Mouse (Mus musculus) MEL (cell line): ENCODE measurements around the gene Spi1. TPM values are rescaled to one million over a fixed set of nuclear protein-coding genes. Genes with fewer than 3 reads are reported as not detected.

ENCODE experiments used
- DNase-seq: peaks from one replicate; pipeline ENCODE4 v3.0.0; 2011; ENCODE audit warnings: low read depth, low spot score
- H3K27ac ChIP-seq: 2 replicates; pipeline ENCODE4 v1.5.1; 2012; ENCODE audit warnings: low read depth, mild to moderate bottlenecking, control low read depth, low read length, moderate library complexity; ENCODE audit not compliant: control insufficient read depth
- H3K27me3 ChIP-seq, 2 experiments: fragments of 150-350 bp in 1 of 2; sonication (generic) in 1 of 2; 2 replicates each; pipeline ENCODE4 v1.6.1; 2012; ENCODE audit warnings: low read length in 2 of 2, mild to moderate bottlenecking in 2 of 2, improper control_type of control experiment in 1 of 2, moderate library complexity in 1 of 2; ENCODE audit not compliant: insufficient read depth in 2 of 2, control insufficient read depth in 1 of 2
- H3K36me3 ChIP-seq, 2 experiments: 2 replicates each; pipeline ENCODE4 v1.6.1; 2012 to 2014; ENCODE audit warnings: low read length in 2 of 2, improper control_type of control experiment in 1 of 2, inconsistent platforms in 1 of 2, mild to moderate bottlenecking in 1 of 2; ENCODE audit not compliant: insufficient read depth in 2 of 2, control insufficient read depth in 1 of 2
- H3K4me1 ChIP-seq, 2 experiments: fragments of 150-350 bp in 1 of 2; sonication (generic) in 1 of 2; 2 replicates each; pipeline ENCODE4 v1.6.1; 2012; ENCODE audit warnings: low read length in 2 of 2, improper control_type of control experiment in 1 of 2, mild to moderate bottlenecking in 1 of 2; ENCODE audit not compliant: insufficient read depth in 2 of 2, control insufficient read depth in 1 of 2
- H3K4me3 ChIP-seq, 2 experiments: fragments of 150-350 bp in 1 of 2; sonication (generic) in 1 of 2; 2 replicates each; pipeline ENCODE4 v1.5.1; 2012; ENCODE audit warnings: low read depth in 2 of 2, low read length in 2 of 2, mild to moderate bottlenecking in 2 of 2, moderate library complexity in 2 of 2, control low read depth in 1 of 2, improper control_type of control experiment in 1 of 2; ENCODE audit not compliant: control insufficient read depth in 1 of 2, insufficient read depth in 1 of 2
- H3K79me2 ChIP-seq: 2 replicates; pipeline ENCODE4 v1.6.1; 2012; ENCODE audit warnings: mild to moderate bottlenecking, low read length, moderate library complexity; ENCODE audit not compliant: control insufficient read depth, poor library complexity, insufficient read depth
- H3K9ac ChIP-seq: 2 replicates; pipeline ENCODE4 v1.6.1; 2012; ENCODE audit warnings: low read depth, mild to moderate bottlenecking, control low read depth, low read length, moderate library complexity; ENCODE audit not compliant: control insufficient read depth, poor library complexity, severe bottlenecking
- H3K9me3 ChIP-seq: fragments of 150-350 bp; sonication (generic); replicated peaks from 2 replicates; pipeline ENCODE4 v1.6.1; 2012; ENCODE audit warnings: mild to moderate bottlenecking, low read length, improper control_type of control experiment, moderate library complexity; ENCODE audit not compliant: insufficient read depth
- CTCF ChIP-seq, 3 experiments: IDR thresholded peaks in 2 of 3; conservative IDR thresholded peaks in 1 of 3; 2 replicates each; pipeline ENCODE4 v1.5.1; 2011 to 2012; ENCODE audit warnings: low read length in 3 of 3, low read depth in 2 of 3, mild to moderate bottlenecking in 2 of 3, improper control_type of control experiment in 1 of 3, inconsistent platforms in 1 of 3, mixed read lengths in 1 of 3, moderate library complexity in 1 of 3; ENCODE audit not compliant: control insufficient read depth in 1 of 3, insufficient read depth in 1 of 3, poor library complexity in 1 of 3, severe bottlenecking in 1 of 3
- E2F4 ChIP-seq: IDR thresholded peaks from 2 replicates; pipeline ENCODE4 v1.6.1; 2011; ENCODE audit warnings: low read depth, low read length, improper control_type of control experiment, borderline replicate concordance
- EP300 ChIP-seq, 2 experiments: IDR thresholded peaks; 2 replicates each; pipeline ENCODE4 v1.6.1; 2011; ENCODE audit warnings: improper control_type of control experiment in 2 of 2, low read length in 2 of 2, low read depth in 1 of 2, mild to moderate bottlenecking in 1 of 2
- GABPA ChIP-seq: IDR thresholded peaks from 2 replicates; pipeline ENCODE4 v1.6.1; 2012; ENCODE audit warnings: low read depth, mild to moderate bottlenecking, inconsistent platforms, low read length, improper control_type of control experiment, moderate library complexity
- GATA1 ChIP-seq: IDR thresholded peaks from 2 replicates; pipeline ENCODE4 v1.6.1; 2011; ENCODE audit warnings: low read depth, low read length, improper control_type of control experiment
- JUND ChIP-seq: IDR thresholded peaks from 2 replicates; pipeline ENCODE4 v1.6.1; 2011; ENCODE audit warnings: low read depth, mild to moderate bottlenecking, improper control_type of control experiment, low read length
- MAX ChIP-seq: IDR thresholded peaks from 2 replicates; pipeline ENCODE4 v1.6.1; 2011; ENCODE audit warnings: low read length, improper control_type of control experiment
- MAZ ChIP-seq: IDR thresholded peaks from 2 replicates; pipeline ENCODE4 v1.6.1; 2012; ENCODE audit warnings: low read depth, mild to moderate bottlenecking, inconsistent platforms, low read length, improper control_type of control experiment
- MEF2A ChIP-seq: IDR thresholded peaks from 2 replicates; pipeline ENCODE4 v1.6.1; 2014; ENCODE audit warnings: low read depth, mild to moderate bottlenecking, inconsistent platforms, low read length, improper control_type of control experiment; ENCODE audit not compliant: poor library complexity, insufficient replicate concordance, severe bottlenecking; ENCODE audit errors: extremely low read depth
- MXI1 ChIP-seq: IDR thresholded peaks from 2 replicates; pipeline ENCODE4 v1.6.1; 2011; ENCODE audit warnings: mild to moderate bottlenecking, low read depth, low read length, improper control_type of control experiment
- NELFE ChIP-seq: IDR thresholded peaks from 2 replicates; pipeline ENCODE4 v1.6.1; 2011; ENCODE audit warnings: low read depth, low read length, improper control_type of control experiment
- NRF1 ChIP-seq: IDR thresholded peaks from 2 replicates; pipeline ENCODE4 v1.6.1; 2014; ENCODE audit warnings: low read depth, mild to moderate bottlenecking, inconsistent platforms, low read length, improper control_type of control experiment, moderate library complexity; ENCODE audit not compliant: poor library complexity, insufficient read depth, severe bottlenecking
- POLR2A ChIP-seq, 2 experiments: IDR thresholded peaks; 2 replicates each; pipeline ENCODE4 v1.6.1; 2011 to 2012; ENCODE audit warnings: low read length in 2 of 2, mild to moderate bottlenecking in 2 of 2, control low read depth in 1 of 2, improper control_type of control experiment in 1 of 2, low read depth in 1 of 2, moderate library complexity in 1 of 2; ENCODE audit not compliant: control insufficient read depth in 1 of 2, insufficient read depth in 1 of 2, poor library complexity in 1 of 2
- POLR2AphosphoS2 ChIP-seq: IDR thresholded peaks from 2 replicates; pipeline ENCODE4 v1.6.1; 2011; ENCODE audit warnings: low read length, improper control_type of control experiment
- POLR2AphosphoS5 ChIP-seq: IDR thresholded peaks from 2 replicates; pipeline ENCODE4 v1.6.1; 2012; ENCODE audit warnings: low read depth, borderline replicate concordance, mild to moderate bottlenecking, inconsistent platforms, low read length, moderate library complexity, mixed read lengths
- RCOR1 ChIP-seq: IDR thresholded peaks from 2 replicates; pipeline ENCODE4 v1.6.1; 2012; ENCODE audit warnings: low read depth, mild to moderate bottlenecking, inconsistent platforms, low read length, improper control_type of control experiment
- SMC3 ChIP-seq: IDR thresholded peaks from 2 replicates; pipeline ENCODE4 v1.6.1; 2011; ENCODE audit warnings: low read depth, low read length, improper control_type of control experiment
- TCF12 ChIP-seq: IDR thresholded peaks from 2 replicates; pipeline ENCODE4 v1.6.1; 2014; ENCODE audit warnings: low read depth, mild to moderate bottlenecking, inconsistent platforms, low read length, improper control_type of control experiment, moderate library complexity
- UBTF ChIP-seq: IDR thresholded peaks from 2 replicates; pipeline ENCODE4 v1.6.1; 2012; ENCODE audit warnings: low read depth, mild to moderate bottlenecking, inconsistent platforms, low read length, improper control_type of control experiment, moderate library complexity, borderline replicate concordance; ENCODE audit not compliant: insufficient read depth
- USF2 ChIP-seq, 2 experiments: IDR thresholded peaks; 2 replicates each; pipeline ENCODE4 v1.6.1; 2011 to 2012; ENCODE audit warnings: improper control_type of control experiment in 2 of 2, low read length in 2 of 2, borderline replicate concordance in 1 of 2, inconsistent platforms in 1 of 2, low read depth in 1 of 2, mild to moderate bottlenecking in 1 of 2; ENCODE audit not compliant: insufficient read depth in 1 of 2
- ZC3H11A ChIP-seq: IDR thresholded peaks from 2 replicates; pipeline ENCODE4 v1.6.1; 2012; ENCODE audit warnings: low read depth, mild to moderate bottlenecking, inconsistent platforms, low read length, improper control_type of control experiment
- ZNF384 ChIP-seq: IDR thresholded peaks from 2 replicates; pipeline ENCODE4 v1.6.1; 2012; ENCODE audit warnings: low read depth, mild to moderate bottlenecking, inconsistent platforms, low read length, improper control_type of control experiment
- polyA plus RNA-seq, 2 experiments: library from polyadenylated mRNA; stranded (reverse) in 1 of 2; unstranded in 1 of 2; fragments of >175 nt in 1 of 2; fragments of >200 nt in 1 of 2; gene quantifications; 2 replicates each; pipeline versions ENCODE4 v1.2.1 to v1.2.4; 2012; ENCODE audit warnings: low replicate concordance in 2 of 2, low read depth in 1 of 2; ENCODE audit not compliant: insufficient read length in 2 of 2, insufficient read depth in 1 of 2, missing spikeins in 1 of 2
- total RNA-seq: library from RNA; depleted of rRNA; stranded (reverse); fragments of 300-350 nt; gene quantifications from 2 replicates; pipeline ENCODE4 v1.2.3, GENCODE M21; 2012

The Spi1 gene
- total and polyA plus RNA-seq, 3 experiments: 95.9 to 142 (median 129) TPM

- TF ChIP-seq ZNF384: no peak
- no peak for TF ChIP-seq MAX
- TF ChIP-seq RCOR1: no peak
- no peak for TF ChIP-seq POLR2AphosphoS2
- no peak for TF ChIP-seq EP300 (IDR thresholded peaks at IDR 0.05; ENCODE audit: low read depth in 1 of 2, low read length in 2 of 2)
- TF ChIP-seq MXI1: no peak
- TF ChIP-seq NRF1: no peak
- no peak for TF ChIP-seq POLR2AphosphoS5
- TF ChIP-seq E2F4: no peak
- no peak overlapping the region for H3K4me3 ChIP-seq
- no peaks in the 10 kb centered on the region for H3K4me1 ChIP-seq
- no peak overlapping the region for H3K9ac ChIP-seq
- H3K27ac ChIP-seq: no peak overlapping the region
- DNase-seq: no peak
- no peaks in the 10 kb centered on the region for H3K27me3 ChIP-seq
- no peaks in the 10 kb centered on the region for H3K9me3 ChIP-seq
- H3K79me2 ChIP-seq: no peaks in the 10 kb centered on the region
- peaks cover 0 to 11% of the 10 kb centered on the region in 2 experiments; a peak in 2 of 4 replicates for H3K36me3 ChIP-seq
Observed at GRCm38 (mm10) chr2:91148101-91148500, 65.9 kb downstream of the Spi1 start.

GRCm38 (mm10) chr2:91151331-91151730 is 69.1 kb downstream of the Spi1 start:
- Histone ChIP-seq H3K4me1 (no peaks in the 10 kb centered on the region), H3K9ac (no peak overlapping the region), H3K4me3 (no peak overlapping the region), H3K9me3 (no peaks in the 10 kb centered on the region), H3K36me3 (peaks cover 0 to 16% of the 10 kb centered on the region in 2 experiments; a peak in 2 of 4 replicates), H3K27me3 (no peaks in the 10 kb centered on the region), H3K79me2 (no peaks in the 10 kb centered on the region), H3K27ac (no peak overlapping the region)
- no peak for DNase-seq
- TF ChIP-seq SMC3 (no peak), GATA1 (no peak), MAX (no peak), USF2 (IDR thresholded peaks at IDR 0.05; ENCODE audit: borderline replicate concordance in 1 of 2, insufficient read depth in 1 of 2, low read depth in 1 of 2, low read length in 2 of 2) (no peak), UBTF (no peak), ZC3H11A (no peak), JUND (no peak), GABPA (no peak), NELFE (no peak), NRF1 (no peak), CTCF (IDR thresholded peaks at IDR 0.05 in 2 of 3, conservative IDR thresholded peaks at IDR 0.05 in 1 of 3; ENCODE audit: control insufficient read depth in 1 of 3, insufficient read depth in 1 of 3, low read depth in 2 of 3, low read length in 3 of 3, poor library complexity in 1 of 3, severe bottlenecking in 1 of 3) (no peak), POLR2A (IDR thresholded peaks at IDR 0.05; ENCODE audit: control insufficient read depth in 1 of 2, insufficient read depth in 1 of 2, low read depth in 1 of 2, low read length in 2 of 2, poor library complexity in 1 of 2) (no peak), MEF2A (no peak), TCF12 (no peak), MAZ (no peak)
